Mouse (Mus musculus) activated CD4-positive, CD25-positive, alpha-beta regulatory T cell, adult 4 months (primary cell): Measurements from ENCODE around the gene Gal3st4. TPM values are rescaled to one million over a fixed set of nuclear protein-coding genes. Genes with fewer than 3 reads are reported as not detected.

Source experiments
- ATAC-seq: one replicate; pipeline ENCODE4 v1.8.0; 2017
- polyA plus RNA-seq, 2 experiments: library from polyadenylated mRNA; unstranded; fragments of 100-300 nt; shearing (Covaris generic); gene quantifications; one replicate each; pipeline ENCODE4 v1.2.1; 2017

Gal3st4 gene
- under 1 TPM; 0.43 to 0.49 TPM for polyA plus RNA-seq

DNA sequence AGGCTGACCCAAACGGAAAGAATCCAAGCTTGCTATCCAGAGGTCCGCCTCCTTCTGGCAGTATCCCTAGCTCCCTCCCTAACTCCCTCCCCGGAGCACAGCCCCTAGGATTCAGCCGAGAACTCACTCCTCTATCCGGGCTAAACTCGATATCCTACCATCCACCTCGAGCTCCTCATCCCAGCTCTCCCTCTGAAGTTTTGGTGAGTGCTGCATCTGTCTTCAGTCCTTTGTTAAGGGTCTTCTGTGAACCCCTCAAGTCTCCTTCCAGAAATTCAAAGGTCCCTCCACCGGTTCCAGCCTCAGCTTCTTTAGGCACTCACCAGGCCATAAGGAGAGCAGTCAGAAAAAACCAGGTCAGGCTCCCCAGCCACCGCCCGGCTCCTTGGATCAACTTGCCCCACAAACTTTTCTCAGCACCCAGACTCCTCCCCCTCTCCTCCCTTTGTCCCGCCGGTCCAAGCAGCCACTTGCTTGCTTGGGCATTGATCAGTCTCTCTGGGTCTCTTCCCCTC lies at the start of gene Gal3st4:
TSS of gene Gal3st4 (minus strand) at position 432 of the 515 bp plus-strand sequence.
- ATAC-seq = no peak

DNA sequence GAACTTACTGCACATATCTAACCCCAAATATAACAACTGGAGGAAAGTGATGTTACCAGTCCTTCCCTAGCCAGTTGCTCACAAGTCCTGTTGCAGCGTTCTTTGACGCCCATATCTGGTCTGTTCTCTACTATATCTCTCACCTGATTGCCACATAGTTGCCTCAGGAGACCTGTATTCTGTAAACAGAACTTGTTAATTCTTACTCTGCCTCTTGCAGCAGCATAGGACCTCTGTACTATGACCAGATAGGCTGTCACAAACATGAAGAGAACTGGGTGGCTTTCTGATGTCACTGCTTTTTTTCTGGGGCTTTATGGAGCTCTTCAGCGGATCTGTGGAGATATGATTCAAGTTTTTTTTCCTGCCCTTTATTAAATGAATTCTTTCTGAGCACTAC lies 40.2 kb upstream of the Gal3st4 start:
- no peak for ATAC-seq

DNA sequence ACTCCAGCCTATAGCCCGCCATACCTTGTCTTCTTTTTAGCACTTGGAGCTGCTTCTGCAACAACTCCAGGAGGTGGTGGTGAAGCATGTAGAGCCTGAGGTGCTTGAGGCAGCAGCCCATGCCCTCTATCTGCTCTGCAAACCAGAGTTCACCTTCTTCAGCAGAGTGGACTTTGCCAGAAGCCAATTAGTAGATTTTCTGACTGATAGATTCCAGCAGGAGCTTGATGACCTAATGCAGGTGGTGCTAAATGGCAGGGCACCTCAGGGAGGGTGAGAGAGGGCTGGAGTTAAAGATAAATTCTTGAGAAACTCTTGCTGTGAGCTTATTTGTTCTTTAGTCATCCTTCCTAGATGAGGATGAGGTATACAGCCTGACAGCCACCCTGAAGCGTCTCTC lies 27.0 kb upstream of the Gal3st4 start:
- no peak for ATAC-seq

DNA sequence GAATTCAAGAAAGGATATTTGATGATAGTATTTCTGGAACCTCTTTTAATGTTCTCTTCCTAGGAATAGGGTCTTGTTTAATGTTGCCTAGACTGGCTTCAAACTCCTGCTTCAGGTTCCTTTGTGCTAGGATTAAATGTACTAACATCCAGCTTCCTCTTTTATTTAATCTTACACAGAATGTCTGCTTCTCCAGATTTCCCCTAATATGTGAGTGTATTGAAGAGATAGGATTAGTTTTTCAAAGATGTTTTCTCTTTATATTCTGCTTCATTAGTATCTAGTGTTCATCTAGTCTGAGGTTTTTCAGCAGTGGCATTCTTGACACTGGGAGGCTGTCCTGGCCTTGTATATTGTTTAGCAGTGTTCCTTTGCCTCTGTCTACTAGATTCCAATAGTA lies 21.5 kb upstream of the Gal3st4 start:
- no peak for ATAC-seq

DNA sequence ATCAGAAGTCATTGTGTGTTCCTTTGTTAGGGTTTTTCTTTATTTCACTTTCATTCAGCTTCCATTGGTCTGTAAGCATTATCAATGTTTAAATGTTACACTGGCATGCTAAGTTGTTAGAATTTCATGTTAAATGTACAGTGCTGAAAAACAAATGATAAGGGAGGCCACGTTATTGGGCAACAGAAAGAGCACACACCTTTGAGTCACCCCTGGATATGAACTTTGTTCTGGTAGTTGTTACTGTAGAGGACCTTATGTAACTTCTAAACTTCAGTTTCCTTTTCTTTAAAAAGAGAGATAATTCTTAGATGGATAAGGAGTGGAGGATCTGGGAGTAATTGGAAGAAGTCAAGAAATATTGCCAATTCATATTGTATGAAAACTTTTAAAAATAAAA lies 19.0 kb upstream of the Gal3st4 start:
- no peak for ATAC-seq

DNA sequence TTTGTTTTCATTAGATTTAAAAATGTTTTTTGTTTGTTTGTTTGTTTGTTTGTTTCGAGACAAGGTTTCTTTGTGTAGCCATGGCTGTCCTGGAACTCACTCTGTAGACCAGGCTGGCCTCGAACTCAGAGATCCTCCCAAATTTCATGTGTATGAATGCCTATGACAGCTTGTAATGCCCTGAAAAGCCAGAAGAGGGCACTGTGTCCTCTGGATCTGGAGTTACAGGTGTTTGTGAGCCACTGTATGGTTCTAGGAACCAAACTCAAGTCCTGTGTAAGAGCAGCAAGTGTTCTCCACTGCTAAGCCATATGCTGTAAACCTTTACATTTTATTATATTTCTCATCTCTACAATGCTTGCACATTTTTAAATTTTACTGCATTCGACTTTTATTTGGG lies 15.2 kb upstream of the Gal3st4 start:
- no peak for ATAC-seq

DNA sequence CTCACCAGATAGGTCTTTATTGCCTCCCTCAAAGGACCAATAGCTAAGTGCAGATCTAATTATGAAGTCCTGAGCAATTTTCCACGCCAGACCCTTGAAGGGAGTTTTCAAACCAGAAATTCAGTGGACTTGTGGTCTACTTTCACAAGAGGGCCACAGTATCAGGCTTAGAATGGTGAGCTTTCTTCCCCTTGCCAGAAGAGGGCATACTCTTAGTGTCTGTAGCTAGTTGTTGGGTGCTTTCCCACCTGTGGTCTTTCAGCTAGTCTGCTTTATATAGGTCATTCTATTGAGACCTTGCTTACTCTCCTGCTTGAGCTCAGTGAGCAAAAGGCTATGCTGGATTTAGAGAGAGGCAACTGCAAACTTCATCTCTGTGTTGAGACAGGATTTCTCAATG lies 10.9 kb upstream of the Gal3st4 start:
- no peak for ATAC-seq

DNA sequence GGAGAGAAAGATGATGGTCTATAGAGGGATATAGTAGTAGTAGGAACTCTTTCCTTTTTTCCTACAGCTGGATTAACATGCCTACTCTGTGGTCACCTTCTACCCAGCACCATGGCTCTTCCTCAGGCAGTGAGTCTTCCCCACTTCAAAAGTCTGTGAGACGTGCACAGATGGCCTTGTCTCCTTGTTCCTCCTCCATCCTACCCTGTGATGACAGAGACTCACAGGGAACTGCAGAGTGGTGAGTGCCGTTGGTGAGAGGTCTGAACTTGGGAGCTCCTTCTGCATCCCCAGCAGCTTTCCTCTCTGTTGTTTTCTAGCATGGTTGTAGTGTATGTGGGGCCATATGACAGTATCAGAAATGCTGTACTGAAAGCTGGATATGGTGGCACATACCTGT lies 9.2 kb upstream of the Gal3st4 start:
- ATAC-seq = no peak

DNA sequence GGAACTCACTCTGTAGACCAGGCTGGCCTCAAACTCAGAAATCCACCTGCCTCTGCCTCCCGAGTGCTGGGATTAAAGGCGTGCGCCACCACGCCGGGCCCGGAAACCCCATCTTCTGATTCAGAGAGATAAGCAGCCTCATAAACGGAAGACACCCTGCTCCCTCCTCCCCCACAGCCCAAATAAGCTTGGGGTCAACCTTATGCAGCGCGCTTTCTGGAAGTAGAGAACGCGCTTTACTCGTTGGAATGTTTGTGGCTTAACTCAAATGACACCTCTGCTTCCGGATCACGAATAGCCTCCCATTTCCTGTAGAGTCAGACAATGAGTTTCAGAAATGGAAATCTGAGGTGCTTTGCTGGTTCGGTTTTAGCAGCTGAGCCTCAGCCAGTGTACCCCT lies 8.2 kb upstream of the Gal3st4 start:
- no peak for ATAC-seq

DNA sequence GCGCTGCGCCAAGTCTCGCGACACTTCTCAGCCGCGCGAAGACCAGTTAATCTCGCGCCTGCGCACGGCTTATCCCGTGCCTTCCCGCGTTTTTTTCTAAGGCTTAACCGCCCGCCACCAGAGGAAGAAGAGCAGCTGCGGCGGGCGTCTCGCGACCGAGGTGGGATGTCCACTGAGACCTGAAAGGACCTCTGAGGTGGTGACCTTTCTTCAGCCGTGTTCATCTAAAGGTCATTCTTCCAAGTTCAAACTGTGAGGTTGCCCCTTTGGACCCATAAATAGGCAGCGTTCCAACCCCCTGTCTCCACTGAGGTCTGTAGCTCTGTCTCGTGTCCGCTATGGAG lies 7.8 kb upstream of the Gal3st4 start:
- no peak for ATAC-seq

DNA sequence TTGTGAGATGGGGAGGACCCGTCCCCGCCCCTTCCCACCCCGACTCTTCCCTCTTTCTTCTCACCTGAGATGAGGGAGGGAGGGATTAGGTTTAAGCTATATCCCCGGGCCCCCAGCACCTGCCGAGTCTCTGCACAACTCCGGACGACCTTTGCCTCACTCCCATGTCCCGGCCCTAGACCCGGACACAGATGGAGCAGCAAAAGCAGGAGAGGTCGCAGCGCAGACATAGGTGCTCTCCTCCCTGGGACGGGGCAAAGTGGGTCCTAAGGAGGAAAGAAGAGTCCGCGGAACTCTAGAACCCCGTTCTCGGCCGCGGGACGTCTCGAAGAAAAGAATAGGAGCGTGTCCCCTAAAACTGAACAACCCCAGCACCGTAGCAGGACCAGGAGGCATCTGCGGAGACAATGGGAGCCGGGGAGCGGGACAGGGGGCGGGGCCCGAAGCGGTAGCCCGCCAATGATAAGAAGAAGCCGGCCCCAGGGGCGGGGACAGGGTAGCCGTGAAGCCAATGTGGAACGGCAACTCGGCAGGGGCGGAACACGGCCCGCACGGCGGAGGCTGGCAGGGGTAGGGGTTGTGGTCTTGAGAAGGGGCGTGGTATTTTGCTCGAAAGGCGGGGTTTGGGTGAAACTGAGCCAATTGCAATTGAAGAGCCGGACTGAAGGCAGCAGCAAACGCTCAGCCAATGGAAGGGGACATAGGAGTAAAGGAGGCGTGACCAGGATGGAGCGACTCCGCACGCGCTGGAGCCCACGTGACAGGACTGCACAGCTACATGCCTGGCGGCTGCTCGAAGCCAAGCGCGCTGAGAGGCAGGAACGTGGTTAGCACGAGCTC lies 7.2 kb upstream of the Gal3st4 start, which contains the start of the genes Gm43720, Gpc2 and Stag3:
TSS of gene Gm43720 (minus strand) at position 374 of the 840 bp plus-strand sequence.
TSS of gene Gpc2 (minus strand) at position 421 of the 840 bp plus-strand sequence.
TSS of gene Stag3 (plus strand) at position 656 of the 840 bp plus-strand sequence.
- ATAC-seq = peak; percentile 93

DNA sequence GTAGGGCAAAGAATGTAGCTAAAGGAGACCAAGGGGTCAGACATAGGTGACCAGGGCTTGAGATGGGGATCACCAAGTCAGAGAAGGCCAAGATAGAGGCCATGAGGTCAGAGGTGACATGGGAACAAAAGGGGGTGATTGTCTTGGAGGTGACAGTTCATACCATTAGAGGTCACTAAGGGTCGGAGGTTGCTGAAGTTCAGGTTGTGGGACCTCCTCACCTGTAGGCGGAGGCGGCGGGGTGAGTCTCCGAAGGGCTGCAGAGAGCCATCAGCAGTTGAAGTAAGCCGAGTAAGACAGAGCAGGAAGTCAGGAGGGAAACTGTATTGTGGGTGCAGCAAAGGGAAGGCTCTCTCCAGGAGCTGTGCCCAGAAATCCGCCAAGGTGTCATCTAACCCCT lies 5.4 kb upstream of the Gal3st4 start:
- no peak for ATAC-seq

DNA sequence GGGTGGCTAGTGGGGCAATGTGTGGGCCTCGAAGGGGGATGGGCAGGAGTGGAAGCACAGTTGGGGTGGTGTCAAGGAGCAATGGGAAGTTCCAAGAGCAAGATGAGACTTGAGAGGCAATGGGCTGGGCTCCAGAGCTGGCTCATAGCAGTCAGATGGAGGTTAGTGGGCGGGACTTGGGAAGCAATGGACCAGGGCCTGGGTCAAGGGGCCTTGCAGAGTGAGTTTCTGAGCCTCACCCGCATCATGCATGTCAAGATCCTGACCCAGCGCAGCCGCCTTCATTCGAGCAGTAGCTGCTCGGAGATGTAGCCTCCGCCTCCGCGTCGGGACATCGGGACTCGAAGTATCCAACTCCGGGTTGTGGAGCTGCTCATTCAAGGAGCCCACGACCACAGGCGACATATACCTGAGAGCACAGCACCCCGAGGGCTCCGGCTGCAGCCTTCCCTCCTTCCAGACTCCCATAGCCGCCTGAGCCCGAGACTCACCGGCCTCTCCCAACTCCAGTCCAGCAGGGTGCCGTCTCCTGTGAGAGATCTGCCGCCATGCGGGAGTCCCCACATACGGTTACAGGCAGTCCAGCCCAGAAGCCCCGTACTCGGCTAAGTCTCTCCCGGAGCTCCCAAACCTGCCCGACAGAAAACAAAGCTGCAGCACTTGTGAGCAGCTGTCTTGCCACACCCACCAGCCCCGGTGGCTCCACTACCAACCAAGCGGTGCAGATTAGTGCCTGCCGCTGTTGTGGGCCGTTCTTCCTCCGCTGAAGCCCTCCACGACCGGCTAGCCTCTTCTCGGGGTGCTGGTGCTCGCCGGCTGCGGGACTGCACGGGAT lies 2.8 kb upstream of the Gal3st4 start:
- no peak for ATAC-seq

DNA sequence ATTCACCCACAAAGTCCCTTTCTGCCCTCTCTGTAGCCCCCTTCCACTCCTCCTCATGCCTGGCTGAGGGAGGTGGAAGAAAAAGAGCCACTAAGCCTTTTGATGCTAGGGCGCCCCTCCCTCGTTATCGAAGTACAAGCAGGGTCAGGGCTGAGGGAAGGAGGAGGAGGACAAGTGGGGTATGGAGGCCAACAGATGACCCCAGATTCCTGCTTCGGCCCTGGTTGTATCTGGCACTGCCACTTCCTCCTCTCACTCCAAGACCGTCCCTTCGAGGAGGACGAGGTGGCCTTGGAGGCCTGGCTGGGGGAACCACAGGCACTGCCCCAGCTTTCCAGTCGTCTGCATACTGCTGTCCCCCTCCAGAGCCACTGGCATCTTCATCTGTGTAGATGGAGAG lies 1.5 kb upstream of the Gal3st4 start:
- no peak for ATAC-seq

DNA sequence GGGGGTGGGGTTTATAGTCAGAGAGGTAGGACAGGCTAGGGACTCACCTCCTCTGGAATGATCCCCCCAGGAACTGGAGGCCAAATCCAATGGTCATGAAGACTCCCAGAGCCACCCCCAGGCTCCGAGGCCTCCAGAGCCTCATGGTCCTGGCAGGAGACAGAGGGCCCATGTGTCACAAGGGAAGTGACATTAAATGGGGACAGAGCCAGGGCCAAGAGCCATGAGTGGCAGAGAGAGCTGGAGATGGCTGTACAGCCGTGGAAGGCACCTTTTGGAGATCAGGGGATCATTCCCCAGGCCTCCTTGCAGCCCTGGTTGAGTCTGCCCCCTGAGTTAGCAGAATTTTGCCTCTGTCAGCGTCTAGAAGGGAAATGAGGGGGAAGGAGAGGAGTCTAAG lies 1.4 kb downstream of the Gal3st4 start:
- ATAC-seq = no peak

DNA sequence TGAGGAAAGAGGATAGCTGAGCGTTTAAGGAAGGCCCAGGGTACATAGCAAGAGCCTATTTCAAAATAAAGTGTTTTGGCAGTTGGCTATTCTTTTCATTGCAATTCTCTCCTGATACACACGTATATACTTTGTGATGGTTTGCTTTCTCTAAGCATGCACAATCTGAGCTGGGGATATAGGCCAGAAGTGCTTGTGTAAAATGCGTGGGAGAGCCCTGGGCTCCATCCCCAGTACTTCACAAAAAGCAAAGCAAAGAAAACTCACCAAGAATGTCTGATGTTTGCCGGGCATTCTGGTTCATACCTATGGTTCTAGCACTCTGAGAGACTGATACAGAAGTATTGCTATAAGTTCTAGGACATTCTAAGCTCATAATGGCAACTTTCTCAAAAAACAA lies 3.7 kb downstream of the Gal3st4 start:
- ATAC-seq = no peak

DNA sequence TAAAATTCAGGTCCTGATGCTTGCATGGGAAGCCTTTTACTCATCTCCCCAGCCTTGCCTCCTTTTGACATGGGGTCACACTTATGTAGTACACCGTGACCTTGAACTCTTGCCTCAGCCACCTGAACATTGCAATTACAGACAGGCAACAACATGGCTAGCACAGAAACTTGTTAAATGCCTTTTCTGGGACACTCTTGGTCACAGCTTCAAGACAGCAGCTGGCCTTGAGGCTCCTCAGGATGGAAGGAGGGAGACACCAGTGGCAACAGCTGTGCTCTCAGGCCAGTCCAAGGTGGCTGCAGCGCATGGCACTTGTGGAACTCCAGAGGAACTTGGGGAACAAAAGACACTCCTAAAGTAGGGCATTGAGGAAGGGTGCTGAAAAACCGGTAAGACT lies 5.5 kb downstream of the Gal3st4 start:
- no peak for ATAC-seq

DNA sequence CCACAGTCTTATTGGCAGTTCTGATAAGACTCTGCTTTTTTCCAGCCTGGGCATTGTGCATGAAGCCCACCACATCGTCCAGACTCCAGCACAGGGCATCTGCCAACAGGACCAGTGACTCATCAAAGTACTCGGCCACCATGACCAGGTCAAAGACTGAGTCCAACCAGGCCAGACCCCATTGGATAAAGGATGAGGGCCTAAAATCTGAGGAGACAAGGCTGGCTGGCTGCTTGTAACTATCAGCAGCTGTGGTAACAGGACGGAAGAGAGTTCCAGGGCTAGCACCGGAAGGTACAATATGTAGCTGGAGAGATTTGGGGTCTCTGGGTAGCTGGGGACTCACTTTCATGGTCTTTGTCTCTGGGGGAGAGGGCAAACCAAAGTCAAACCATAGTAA lies 6.9 kb downstream of the Gal3st4 start:
- ATAC-seq = no peak

DNA sequence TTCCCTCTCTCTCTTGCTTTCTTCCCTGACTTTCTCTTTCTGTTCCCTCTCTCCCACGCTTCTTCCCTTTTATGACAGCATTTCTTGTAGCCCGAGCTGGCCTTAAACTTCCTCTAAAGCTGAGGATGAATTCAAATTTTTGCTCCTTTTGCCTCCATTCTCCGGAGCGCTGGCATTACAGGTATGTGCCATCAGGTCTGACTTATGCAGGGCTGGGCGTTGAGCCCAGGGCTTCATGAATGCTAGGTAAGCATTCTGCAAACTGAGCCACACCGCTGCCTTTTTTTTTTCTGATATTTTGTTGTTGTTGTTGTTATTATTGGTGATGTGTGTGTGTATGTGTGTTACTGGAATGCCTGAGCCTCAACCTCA lies 8.4 kb downstream of the Gal3st4 start:
- no peak for ATAC-seq

DNA sequence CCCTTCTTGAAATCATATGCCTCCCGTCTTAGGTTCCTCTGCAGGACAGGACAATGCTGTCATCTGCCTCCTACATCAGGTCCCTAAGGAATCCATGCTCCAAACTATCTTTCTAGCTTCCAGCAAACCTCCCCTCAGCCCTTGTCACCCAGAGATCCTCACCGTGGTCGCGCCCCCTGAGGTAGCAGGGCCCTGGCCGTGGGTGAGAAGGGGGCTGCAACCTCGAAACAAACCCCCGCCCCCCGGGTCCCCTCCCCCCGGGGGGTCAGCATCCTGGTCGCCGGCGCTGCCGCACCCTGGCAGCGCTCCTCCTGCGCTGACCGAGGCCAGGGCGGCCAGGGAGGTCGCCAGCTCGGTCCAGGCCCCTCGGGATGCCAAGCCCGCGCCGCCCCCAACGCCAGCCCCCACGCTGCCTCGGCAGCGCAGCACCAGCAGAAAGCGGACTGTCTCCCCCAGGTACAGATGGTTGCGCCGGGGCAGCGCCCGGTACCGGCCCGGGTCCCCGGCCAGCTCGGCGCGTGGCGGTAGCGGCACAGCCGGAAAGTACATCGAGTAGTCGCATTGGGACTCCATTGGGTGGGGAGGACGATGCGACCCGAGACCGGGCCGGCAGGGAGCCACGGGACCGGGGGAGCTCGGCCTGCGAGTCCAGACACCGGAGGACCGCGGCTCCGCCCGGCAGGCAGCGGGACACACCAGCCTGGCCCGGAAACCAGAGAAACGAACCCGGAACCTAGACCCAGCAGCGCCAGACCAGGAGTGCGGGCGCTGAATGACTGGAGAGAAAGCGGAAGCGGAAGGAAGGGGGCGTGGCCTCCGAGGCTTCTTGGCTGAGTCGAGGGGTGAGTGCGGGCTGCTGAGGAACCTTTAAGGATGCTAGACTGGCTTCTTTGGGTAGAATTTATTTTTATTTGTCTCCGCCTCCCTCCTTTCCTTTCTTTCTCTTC lies 9.1 kb downstream of the Gal3st4 start, which contains the start of gene BC037034:
TSS of gene BC037034 (minus strand) at position 774 of the 947 bp plus-strand sequence.
- peak; percentile 99 for ATAC-seq

DNA sequence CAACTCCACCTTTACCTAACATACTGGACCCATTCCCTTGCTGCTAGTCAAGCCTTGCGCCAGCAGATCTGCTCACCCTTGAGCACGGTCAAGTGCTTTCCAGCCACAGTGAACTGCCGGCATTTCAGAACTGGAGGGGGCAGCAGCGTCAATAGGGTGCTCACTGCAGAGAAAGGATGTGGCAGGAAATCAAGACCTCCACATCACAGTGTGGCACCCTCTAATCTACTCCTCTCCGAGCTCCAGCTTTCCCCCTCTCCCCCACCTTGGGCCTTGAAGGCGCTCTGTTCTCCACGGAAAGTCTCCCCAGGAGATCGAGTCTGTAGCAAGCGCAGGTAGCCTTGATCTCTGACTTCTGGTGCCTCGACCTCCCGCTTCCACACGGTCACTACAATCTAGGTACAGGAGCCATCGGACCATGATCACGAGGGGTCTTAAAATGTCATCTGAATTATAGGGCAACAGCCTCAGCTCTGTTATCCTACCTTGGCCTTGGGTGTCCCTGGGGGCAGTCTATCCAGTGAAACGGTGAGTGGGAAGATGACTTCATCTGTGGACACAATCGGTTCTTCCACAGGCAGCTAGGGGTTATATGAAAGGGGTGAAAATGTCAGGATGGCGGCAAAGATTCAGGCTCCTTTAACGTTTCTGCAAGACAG lies 9.9 kb downstream of the Gal3st4 start:
- ATAC-seq = no peak

DNA sequence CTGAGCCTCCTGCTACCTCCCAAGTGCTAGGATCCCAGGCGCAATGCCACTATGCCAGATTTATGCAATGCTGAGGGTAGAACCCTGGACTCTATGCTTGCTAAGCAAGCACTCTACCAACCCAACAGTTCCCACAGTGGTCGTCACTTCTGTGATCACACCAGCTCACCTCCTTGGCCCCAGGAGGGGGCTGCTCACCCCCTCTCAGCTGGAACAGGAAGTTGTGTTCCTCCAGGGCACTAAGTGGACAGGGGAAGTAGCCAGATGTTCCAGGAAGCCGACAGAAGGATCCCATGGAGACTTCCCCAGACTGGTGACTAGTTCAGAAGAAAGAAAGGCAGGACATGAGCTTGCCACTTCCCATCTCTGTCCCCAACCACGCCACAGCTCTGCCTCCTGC lies 10.6 kb downstream of the Gal3st4 start:
- ATAC-seq = no peak
